Mouse (Mus musculus) thymus, postnatal 14 days (tissue): ENCODE data around the gene Dguok.
A peak's percentile ranks its signal among the peaks of the same experiment; 100 is the strongest.

Source experiments
- DNase-seq: peaks from one replicate; pipeline ENCODE4 v3.0.0; 2021

Gene Dguok

GRCm38 (mm10) chr6:83506258-83507167, at the start of gene Dguok:
TSS of gene Dguok (minus strand) at chr6:83506969.
- DNase-seq, result peak; percentile 98

GRCm38 (mm10) chr6:83555972-83556371, 49.2 kb upstream of the Dguok start:
- DNase-seq, result no peak

- no peak for DNase-seq
These were observed 41.6 kb upstream of the Dguok start for GRCm38 (mm10) chr6:83548346-83548745.

- no peak for DNase-seq
These were observed 39.0 kb upstream of the Dguok start for GRCm38 (mm10) chr6:83545778-83546177.

- no peak for DNase-seq
These were observed 35.1 kb upstream of the Dguok start for GRCm38 (mm10) chr6:83541756-83542456.

- no peak for DNase-seq
These were observed 33.2 kb upstream of the Dguok start for GRCm38 (mm10) chr6:83540017-83540416.

- DNase-seq, result no peak
These were observed 30.0 kb upstream of the Dguok start for GRCm38 (mm10) chr6:83536795-83537059.

GRCm38 (mm10) chr6:83536028-83536794, 29.4 kb upstream of the Dguok start, which contains the start of gene Actg2:
TSS of gene Actg2 (minus strand) at chr6:83536265.
- no peak for DNase-seq

GRCm38 (mm10) chr6:83532608-83533007, 25.8 kb upstream of the Dguok start:
- no peak for DNase-seq

GRCm38 (mm10) chr6:83523194-83523593, 16.4 kb upstream of the Dguok start:
- DNase-seq, result no peak

- DNase-seq, result no peak
These were observed 15.0 kb upstream of the Dguok start for GRCm38 (mm10) chr6:83521784-83522183.

GRCm38 (mm10) chr6:83518637-83519036, 11.9 kb upstream of the Dguok start:
- DNase-seq, result no peak

- no peak for DNase-seq
These were observed 8.4 kb upstream of the Dguok start for GRCm38 (mm10) chr6:83515172-83515571.

GRCm38 (mm10) chr6:83512495-83512894, 5.7 kb upstream of the Dguok start:
- peak; percentile 77 for DNase-seq

- DNase-seq, result no peak
These were observed 3.4 kb upstream of the Dguok start for GRCm38 (mm10) chr6:83510210-83510609.

GRCm38 (mm10) chr6:83509442-83509841, 2.7 kb upstream of the Dguok start:
- no peak for DNase-seq

- DNase-seq, result no peak
These were observed 388 bp upstream of the Dguok start for GRCm38 (mm10) chr6:83507168-83507546.

GRCm38 (mm10) chr6:83505554-83505953, 1.2 kb downstream of the Dguok start:
- DNase-seq, result no peak

- DNase-seq, result no peak
These were observed 3.4 kb downstream of the Dguok start for GRCm38 (mm10) chr6:83503361-83503760.

- peak; percentile 13 for DNase-seq
These were observed 4.1 kb downstream of the Dguok start for GRCm38 (mm10) chr6:83502656-83503055.

- DNase-seq, result no peak
These were observed 5.1 kb downstream of the Dguok start for GRCm38 (mm10) chr6:83501524-83502310.

GRCm38 (mm10) chr6:83500462-83500861, 6.3 kb downstream of the Dguok start:
- DNase-seq, result no peak

- DNase-seq, result no peak
These were observed 7.7 kb downstream of the Dguok start for GRCm38 (mm10) chr6:83499078-83499477.
